Mouse (Mus musculus) testis, adult 2 months (tissue): ENCODE measurements around the gene Shisal1. TPM values are rescaled to one million over a fixed set of nuclear protein-coding genes. Genes with fewer than 3 reads are reported as not detected.

Experiments
- H3K27ac ChIP-seq: fragments of 200-500 bp; 2 replicates; pipeline ENCODE4 v1.5.1; 2012; ENCODE audit warnings: low read depth, low read length; ENCODE audit not compliant: control insufficient read depth, insufficient read depth
- H3K27me3 ChIP-seq: fragments of 200-500 bp; 2 replicates; pipeline ENCODE4 v1.6.1; 2012; ENCODE audit warnings: mild to moderate bottlenecking, low read length, moderate library complexity; ENCODE audit not compliant: control insufficient read depth, insufficient read depth
- H3K36me3 ChIP-seq: fragments of 200-500 bp; 2 replicates; pipeline ENCODE4 v1.6.1; 2012; ENCODE audit warnings: mild to moderate bottlenecking, low read length; ENCODE audit not compliant: control insufficient read depth, insufficient read depth
- H3K4me1 ChIP-seq: fragments of 200-500 bp; 2 replicates; pipeline ENCODE4 v1.6.1; 2012; ENCODE audit warnings: low read length; ENCODE audit not compliant: control insufficient read depth, insufficient read depth
- H3K4me3 ChIP-seq: fragments of 200-500 bp; 2 replicates; pipeline ENCODE4 v1.5.1; 2012; ENCODE audit warnings: low read depth, mild to moderate bottlenecking, low read length, moderate library complexity, mixed read lengths; ENCODE audit not compliant: control insufficient read depth
- CTCF ChIP-seq: fragments of 200-500 bp; IDR thresholded peaks from 2 replicates; pipeline ENCODE4 v1.5.1; 2012; ENCODE audit warnings: low read depth, mild to moderate bottlenecking, inconsistent platforms, low read length, moderate library complexity; ENCODE audit not compliant: control insufficient read depth, insufficient read depth, insufficient replicate concordance
- POLR2A ChIP-seq: fragments of 200-500 bp; IDR thresholded peaks from 2 replicates; pipeline ENCODE4 v1.6.1; 2012; ENCODE audit warnings: low read depth, mild to moderate bottlenecking, inconsistent platforms, low read length, moderate library complexity; ENCODE audit not compliant: control insufficient read depth
- polyA plus RNA-seq: library from polyadenylated mRNA; depleted of rRNA; stranded (reverse); fragments of >200 nt; gene quantifications from 2 replicates; pipeline ENCODE4 v1.2.3, GENCODE M21; 2012

Shisal1 gene
- polyA plus RNA-seq, 1 experiment = 1.2 TPM

DNA sequence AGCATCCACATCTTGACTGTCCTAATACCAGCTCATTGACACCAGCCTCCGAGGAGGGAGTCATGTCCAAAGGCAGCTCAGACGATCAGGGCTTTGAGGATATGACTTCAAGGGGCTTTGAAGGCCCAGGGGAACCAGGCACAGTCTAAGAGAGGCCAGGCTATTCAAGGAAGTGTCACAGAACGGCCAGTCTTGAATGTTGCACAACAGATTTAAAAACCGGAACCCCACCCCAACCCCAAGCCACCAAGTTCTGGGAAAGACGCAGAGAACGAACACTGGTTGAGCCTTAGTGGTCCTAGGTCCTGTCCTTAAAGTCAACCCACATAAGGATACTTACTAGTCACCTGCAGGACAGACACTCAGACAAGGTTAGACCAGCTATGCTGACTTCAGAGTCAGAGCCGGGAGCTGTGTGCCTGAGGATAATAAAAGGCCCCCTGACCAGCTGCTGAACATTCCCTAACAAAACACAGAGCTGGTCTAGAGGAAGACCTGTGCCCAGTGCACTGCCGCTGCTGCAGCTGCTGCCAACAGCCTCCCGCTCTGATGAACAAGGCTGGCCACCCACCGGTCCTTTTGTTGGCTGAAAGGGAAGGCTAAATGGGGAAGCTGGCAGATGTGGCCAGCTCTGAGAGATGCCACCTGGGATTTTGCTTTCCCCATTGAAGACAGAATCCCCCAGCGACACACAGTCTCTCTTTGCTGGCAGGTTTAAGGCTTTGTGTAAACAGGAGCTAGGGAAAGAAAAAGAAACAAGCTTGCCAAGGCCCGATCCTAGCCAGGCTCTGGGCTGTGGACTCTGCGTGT, 19.8 kb upstream of the Shisal1 start:
- no peak overlapping the region for H3K27ac ChIP-seq
- H3K27me3 ChIP-seq = no peaks in the 10 kb centered on the region
- H3K4me3 ChIP-seq = no peak overlapping the region
- no peak for TF ChIP-seq CTCF
- TF ChIP-seq POLR2A = no peak
- no peaks in the 10 kb centered on the region for H3K36me3 ChIP-seq
- peaks cover 6% of the 10 kb centered on the region for H3K4me1 ChIP-seq

- Histone ChIP-seq H3K4me3 (no peak overlapping the region), H3K4me1 (peaks cover 3% of the 10 kb centered on the region), H3K27me3 (no peaks in the 10 kb centered on the region), H3K36me3 (no peaks in the 10 kb centered on the region), H3K27ac (no peak overlapping the region)
- TF ChIP-seq CTCF (no peak), POLR2A (no peak)
Observed at GRCm38 (mm10) chr15:84461429-84461828, 14.5 kb upstream of the Shisal1 start.

DNA sequence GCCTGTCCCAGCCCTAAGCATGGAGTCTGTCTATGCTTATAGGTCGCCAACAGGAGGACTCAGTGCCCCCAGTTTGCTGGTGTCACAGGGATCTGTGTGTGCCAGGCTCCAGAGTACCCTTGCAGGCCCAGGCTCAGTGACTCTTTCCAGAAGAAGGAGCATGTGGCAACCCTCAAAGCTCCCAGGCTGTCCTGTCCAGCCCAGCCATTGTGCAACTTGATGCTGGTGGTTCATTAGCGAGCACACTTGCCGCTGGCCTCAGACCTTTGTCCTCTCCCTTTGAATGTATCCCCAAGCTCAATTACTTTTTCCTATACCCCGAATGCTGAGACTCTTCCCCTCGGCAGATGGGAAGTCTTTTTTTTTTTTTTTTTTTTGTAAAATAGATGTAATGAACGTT, 12.1 kb upstream of the Shisal1 start:
- Histone ChIP-seq H3K27ac (no peak overlapping the region), H3K36me3 (no peaks in the 10 kb centered on the region), H3K27me3 (no peaks in the 10 kb centered on the region), H3K4me1 (peaks cover 3% of the 10 kb centered on the region), H3K4me3 (no peak overlapping the region)
- TF ChIP-seq POLR2A = no peak
- TF ChIP-seq CTCF = no peak

DNA sequence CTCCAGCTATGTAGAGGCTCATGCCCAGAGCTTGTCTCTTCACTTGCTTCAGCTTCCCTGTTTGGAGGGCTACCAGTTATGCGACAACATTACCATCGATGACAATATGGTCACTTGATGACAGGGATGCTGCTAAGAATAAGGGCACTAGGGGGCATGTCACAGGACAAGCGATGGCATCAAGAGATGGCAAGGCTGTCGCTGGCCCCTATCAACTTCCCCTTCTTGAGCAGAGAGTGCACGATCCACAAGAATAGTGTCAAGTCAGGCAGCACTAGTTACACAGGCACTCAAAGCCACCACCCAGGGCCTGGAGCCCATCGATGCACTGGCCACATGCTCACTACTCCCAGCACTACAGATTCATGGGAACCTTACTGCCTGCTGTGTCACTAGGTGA, 8.4 kb upstream of the Shisal1 start:
- Histone ChIP-seq H3K4me1 (peaks cover 9% of the 10 kb centered on the region), H3K36me3 (no peaks in the 10 kb centered on the region), H3K27ac (no peak overlapping the region), H3K4me3 (no peak overlapping the region), H3K27me3 (no peaks in the 10 kb centered on the region)
- TF ChIP-seq POLR2A = no peak
- no peak for TF ChIP-seq CTCF

DNA sequence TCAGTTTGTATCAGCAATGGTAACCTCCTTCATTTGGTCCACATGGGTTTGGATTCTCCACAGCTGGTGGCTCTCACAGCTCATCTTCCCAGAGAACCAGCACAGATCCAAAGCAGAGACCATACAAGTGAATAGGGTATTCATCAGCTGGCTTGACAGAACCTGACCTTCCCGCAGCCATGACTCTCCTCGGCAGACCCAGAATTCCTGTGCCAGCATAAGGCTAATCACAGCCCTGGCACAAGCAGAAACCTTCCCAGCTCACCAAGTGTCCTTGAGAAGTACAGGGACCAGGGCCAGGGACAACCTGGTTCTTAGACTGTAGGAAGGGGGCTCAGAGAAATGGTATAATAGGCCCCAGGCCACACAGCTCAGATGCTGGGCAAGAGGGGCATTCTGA, 6.2 kb upstream of the Shisal1 start:
- no peak overlapping the region for H3K27ac ChIP-seq
- TF ChIP-seq CTCF (no peak), POLR2A (no peak)
- no peaks in the 10 kb centered on the region for H3K36me3 ChIP-seq
- H3K4me3 ChIP-seq = no peak overlapping the region
- peaks cover 11% of the 10 kb centered on the region for H3K4me1 ChIP-seq
- no peaks in the 10 kb centered on the region for H3K27me3 ChIP-seq

DNA sequence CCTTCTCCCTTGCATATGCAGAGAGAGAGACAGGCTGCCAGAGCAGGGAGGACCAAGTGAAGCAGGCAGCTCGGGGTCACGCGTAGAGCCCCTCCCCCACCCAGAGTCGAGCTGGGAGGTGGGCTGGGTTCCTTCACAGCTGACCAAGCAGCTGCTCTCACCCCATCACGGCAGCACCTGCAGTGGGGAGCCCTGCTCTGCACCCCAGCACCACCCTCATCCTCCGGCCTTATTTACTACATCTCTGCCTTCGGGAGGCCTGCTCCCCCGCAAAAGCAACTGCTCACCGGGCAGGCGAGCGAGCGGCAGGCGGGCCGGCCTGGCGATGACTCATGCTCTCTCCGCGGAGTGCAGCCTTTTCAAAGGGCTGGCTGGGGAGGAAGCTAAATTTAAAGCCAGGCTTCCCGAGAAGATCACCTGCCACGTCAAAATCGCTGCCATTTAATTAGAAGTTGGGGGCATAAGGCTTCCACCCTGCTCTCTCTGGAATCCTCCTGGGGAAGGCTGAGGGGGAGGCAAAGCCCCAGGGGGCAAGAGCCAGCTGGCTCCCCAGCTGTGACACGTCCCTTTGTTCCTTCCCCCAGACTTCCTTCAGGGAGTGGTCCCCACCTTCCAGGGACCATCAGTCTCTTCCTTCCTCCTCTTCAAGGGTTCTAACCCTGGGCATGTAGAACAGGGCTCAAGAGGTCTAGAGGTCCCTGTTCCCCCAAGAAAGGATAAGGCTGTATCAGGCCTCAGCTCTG, 3.7 kb upstream of the Shisal1 start:
- H3K27ac ChIP-seq = no peak overlapping the region
- H3K4me1 ChIP-seq = peaks cover 22% of the 10 kb centered on the region
- no peak overlapping the region for H3K4me3 ChIP-seq
- no peaks in the 10 kb centered on the region; the same call in 1 of the 2 replicates for H3K27me3 ChIP-seq
- H3K36me3 ChIP-seq = no peaks in the 10 kb centered on the region
- TF ChIP-seq POLR2A (no peak), CTCF (no peak)

GRCm38 (mm10) chr15:84445812-84446716, 833 bp downstream of the Shisal1 start:
- no peaks in the 10 kb centered on the region; the same call in 1 of the 2 replicates for H3K27me3 ChIP-seq
- H3K27ac ChIP-seq = no peak overlapping the region
- H3K4me3 ChIP-seq = peak overlapping the region; percentile 82
- no peaks in the 10 kb centered on the region for H3K36me3 ChIP-seq
- TF ChIP-seq CTCF = no peak
- no peak for TF ChIP-seq POLR2A
- H3K4me1 ChIP-seq = peaks cover 27% of the 10 kb centered on the region
